Mouse (Mus musculus) cerebellum, postnatal 14 days (tissue): Measurements from ENCODE around the gene Rbm20.
"Not testable (repeated sequence)": the region's sequence is repeated elsewhere in the genome, so short reads cannot be mapped to it uniquely, and the experiment has no call there.

Experiments used
- DNase-seq, 2 experiments: peaks; one replicate each; pipeline ENCODE4 v3.0.0; 2021; ENCODE audit warnings: mixed read lengths in 2 of 2

The Rbm20 gene

DNA sequence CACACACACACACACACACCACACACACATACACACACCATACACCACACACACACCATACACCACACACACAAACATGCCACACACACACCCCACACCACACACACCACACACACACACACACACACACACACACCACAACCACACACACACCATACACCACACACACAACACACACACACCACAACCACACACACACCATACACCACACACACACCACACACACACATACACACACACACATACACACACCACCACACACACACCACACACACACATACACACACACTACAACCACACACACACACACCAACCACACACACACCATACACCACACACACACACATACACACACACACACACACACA is 229.6 kb downstream of the Rbm20 start:
- DNase-seq, result not testable (repeated sequence)

DNA sequence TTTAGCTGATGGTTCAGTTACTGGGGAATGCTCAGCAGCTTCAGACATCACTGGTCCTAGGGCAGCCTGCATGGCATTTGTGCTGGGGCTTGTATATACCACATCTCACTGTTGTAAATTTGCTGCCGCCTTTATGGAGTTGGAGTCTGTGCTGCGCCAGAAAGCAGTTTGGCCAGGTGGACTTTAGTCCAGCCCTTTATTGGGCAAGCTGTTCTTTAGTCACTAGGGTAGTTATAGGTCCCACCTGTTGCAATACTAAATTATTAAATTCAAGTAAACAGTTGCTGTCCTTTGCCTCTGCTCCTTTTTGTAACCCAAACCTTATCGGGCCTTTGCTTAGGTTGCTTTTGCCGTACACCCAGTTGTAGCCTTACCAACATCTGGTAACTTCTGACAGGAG is 237.8 kb downstream of the Rbm20 start:
- DNase-seq, result no peak
